Mouse (Mus musculus) cerebellum, adult 2 months (tissue): ENCODE data around the gene Gm13272.
"Not testable (repeated sequence)": the region's sequence is repeated elsewhere in the genome, so short reads cannot be mapped to it uniquely, and the experiment has no call there.

ENCODE experiments used
- CTCF ChIP-seq: fragments of 200-500 bp; IDR thresholded peaks from 2 replicates; pipeline ENCODE4 v1.5.1; 2011; ENCODE audit warnings: low read depth, mild to moderate bottlenecking, control low read depth, low read length, moderate library complexity, borderline replicate concordance; ENCODE audit not compliant: insufficient read depth
- POLR2A ChIP-seq: fragments of 200-500 bp; IDR thresholded peaks from 2 replicates; pipeline ENCODE4 v1.6.1; 2011; ENCODE audit warnings: low read length, control low read depth, borderline replicate concordance; ENCODE audit not compliant: insufficient read depth

- TF ChIP-seq POLR2A, result not testable (repeated sequence)
- TF ChIP-seq CTCF, result peak; percentile 33; the same call in 1 of the 2 replicates
Observed at GRCm38 (mm10) chr4:88763384-88764018, 16.1 kb upstream of the Gm13272 start.
